Comparison of ENCODE assay signal across 19 mouse cellular contexts in genomic region chr12:110533832-110534231, GRCm38 (mm10).
DNase-seq lines count a peak whose midpoint lies in the region; ATAC-seq and TF ChIP-seq lines count a peak whose summit lies in the region.
"Had no signal": no experiment of that assay in that cellular context is flagged by ENCODE, and none has a peak within 500 bp of the region (broad histone marks: within the 10 kb centered on the region; RNA-seq: fewer than 3 reads in every experiment).

No protein-coding gene starts in this region.

- peak overlapping the region; percentile 79; the same call in 1 of the 2 replicates for H3K27ac ChIP-seq in heart, embryonic 10.5 days
- peak overlapping the region; percentile 64 to 84; a peak in 3 of 4 replicates for H3K27ac ChIP-seq in heart, embryonic 14.5 days (replicated peaks in 1 of 2; ENCODE audit: control insufficient read depth in 1 of 2, insufficient read depth in 1 of 2, low read depth in 2 of 2, low read length in 2 of 2)
- peak overlapping the region; percentile 59; the same call in 1 of the 2 replicates for H3K27ac ChIP-seq in layer of hippocampus, adult 2 months
- H3K27ac ChIP-seq: forebrain, embryonic 15.5 days; hindbrain, embryonic 12.5 days had no signal

- intact Hi-C loops in heart, postnatal 14 days (cut with DNase I): no loop called here

- H3K27me3 ChIP-seq in heart, embryonic 10.5 days (ENCODE audit: insufficient read depth, poor library complexity, severe bottlenecking): no peaks in the 10 kb centered on the region
- H3K27me3 ChIP-seq in heart, embryonic 14.5 days (ENCODE audit: control insufficient read depth, insufficient read depth, low read length): no peaks in the 10 kb centered on the region
- H3K27me3 ChIP-seq: embryonic facial prominence, embryonic 12.5 days; forebrain, embryonic 15.5 days; hindbrain, embryonic 12.5 days had no signal

- no peak overlapping the region for H3K4me3 ChIP-seq in heart, embryonic 10.5 days
- no peak overlapping the region for H3K4me3 ChIP-seq in heart, embryonic 14.5 days (ENCODE audit: control insufficient read depth in 1 of 2, insufficient read depth in 1 of 2, low read depth in 1 of 2, low read length in 2 of 2)
- H3K4me3 ChIP-seq in layer of hippocampus, adult 2 months: no peak overlapping the region
- H3K4me3 ChIP-seq: embryonic facial prominence, embryonic 12.5 days; forebrain, embryonic 15.5 days; hindbrain, embryonic 12.5 days had no signal

- no peak overlapping the region for H3K9ac ChIP-seq in heart, embryonic 14.5 days (ENCODE audit: low read length)
- H3K9ac ChIP-seq: embryonic facial prominence, embryonic 12.5 days; forebrain, embryonic 15.5 days; hindbrain, embryonic 12.5 days had no signal

- no peaks in the 10 kb centered on the region for H3K9me3 ChIP-seq in heart, embryonic 10.5 days
- no peaks in the 10 kb centered on the region for H3K9me3 ChIP-seq in heart, embryonic 14.5 days (ENCODE audit: control insufficient read depth, low read length)
- H3K9me3 ChIP-seq: embryonic facial prominence, embryonic 12.5 days; forebrain, embryonic 15.5 days; hindbrain, embryonic 12.5 days had no signal

- 58% methylated on average over 3 of the region's 3 CpGs for WGBS in heart, embryonic 10.5 days
- WGBS in heart, embryonic 14.5 days: 36% methylated on average over 3 of the region's 3 CpGs

- DNase-seq in heart, embryonic 10.5 days (ENCODE audit: low spot score): no peak
- DNase-seq in heart, postnatal 14 days: no peak
- DNase-seq in heart, adult 11 months: no peak
- DNase-seq in layer of hippocampus, adult 2 months (ENCODE audit: low spot score in 2 of 2): no peak
- no peak for DNase-seq in layer of hippocampus, postnatal 10 days (ENCODE audit: low spot score in 2 of 2)
- no peak for DNase-seq in cerebellum, adult 8-10 months
- DNase-seq: adrenal gland, postnatal 10 days; cerebellum, adult 11 months; cerebellum, adult 9-10 months; cerebellum, postnatal 25 days; gastrocnemius, postnatal 25 days; kidney, adult 8-10 months had no signal

- peak overlapping the region; percentile 33; the same call in 1 of the 2 replicates for H3K4me2 ChIP-seq in heart, embryonic 14.5 days (ENCODE audit: low read length)
- H3K4me2 ChIP-seq: embryonic facial prominence, embryonic 12.5 days; forebrain, embryonic 15.5 days; hindbrain, embryonic 12.5 days had no signal

- peaks cover 39% of the 10 kb centered on the region for H3K4me1 ChIP-seq in heart, embryonic 10.5 days
- H3K4me1 ChIP-seq in heart, embryonic 14.5 days (ENCODE audit: control insufficient read depth in 2 of 2, insufficient read depth in 2 of 2, low read length in 2 of 2): peaks cover 24 to 26% of the 10 kb centered on the region in 2 experiments
- H3K4me1 ChIP-seq: embryonic facial prominence, embryonic 12.5 days had no signal

- no peak for TF ChIP-seq CTCF in layer of hippocampus, adult 2 months (conservative IDR thresholded peaks at IDR 0.05)

- H3K36me3 ChIP-seq in heart, embryonic 10.5 days: peaks cover 7% of the 10 kb centered on the region; the same call in 1 of the 2 replicates
- H3K36me3 ChIP-seq in heart, embryonic 14.5 days (ENCODE audit: control insufficient read depth, insufficient read depth, low read length): peaks cover 13% of the 10 kb centered on the region
- H3K36me3 ChIP-seq: forebrain, embryonic 15.5 days had no signal

- no peak for ATAC-seq in heart, embryonic 14.5 days (ENCODE audit: insufficient number of reproducible peaks, insufficient read depth, low FRiP score, low read depth)
- ATAC-seq: forebrain, embryonic 15.5 days; hindbrain, embryonic 16.5 days; inflammation-experienced regulatory T-cells, adult 6 months; intestine, postnatal 0 days had no signal
